Mouse (Mus musculus) right cerebral cortex, postnatal 10 days (tissue): Measurements from ENCODE around the gene Srp68.
A peak's percentile ranks its signal among the peaks of the same experiment; 100 is the strongest.

Experiments
- DNase-seq, 2 experiments: peaks; one replicate each; pipeline ENCODE4 v3.0.0; 2021; ENCODE audit warnings: low spot score in 2 of 2

Gene Srp68

GRCm38 (mm10) chr11:116247502-116248222, 26.4 kb downstream of the Srp68 start:
- DNase-seq: no peak

DNA sequence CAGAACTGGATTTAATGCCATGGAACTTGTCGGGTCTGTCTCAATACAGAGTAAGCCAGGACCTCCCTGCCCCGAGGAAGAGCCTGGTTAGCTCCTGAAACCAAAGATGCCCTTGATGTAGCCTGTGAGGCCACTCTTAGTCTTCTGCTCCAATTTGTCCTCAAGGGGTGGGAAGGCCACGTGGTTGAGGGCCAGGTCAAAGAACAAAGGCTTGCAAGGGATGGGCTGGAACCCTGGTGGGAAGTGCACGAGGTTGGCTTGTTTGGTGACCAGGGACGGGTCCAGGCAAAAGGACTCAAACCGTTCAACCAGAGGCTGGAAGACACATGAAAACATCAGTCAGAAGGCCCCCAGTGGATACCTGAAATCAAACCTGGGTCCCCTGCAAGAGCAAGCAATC, 28.4 kb downstream of the Srp68 start:
- no peak for DNase-seq

DNA sequence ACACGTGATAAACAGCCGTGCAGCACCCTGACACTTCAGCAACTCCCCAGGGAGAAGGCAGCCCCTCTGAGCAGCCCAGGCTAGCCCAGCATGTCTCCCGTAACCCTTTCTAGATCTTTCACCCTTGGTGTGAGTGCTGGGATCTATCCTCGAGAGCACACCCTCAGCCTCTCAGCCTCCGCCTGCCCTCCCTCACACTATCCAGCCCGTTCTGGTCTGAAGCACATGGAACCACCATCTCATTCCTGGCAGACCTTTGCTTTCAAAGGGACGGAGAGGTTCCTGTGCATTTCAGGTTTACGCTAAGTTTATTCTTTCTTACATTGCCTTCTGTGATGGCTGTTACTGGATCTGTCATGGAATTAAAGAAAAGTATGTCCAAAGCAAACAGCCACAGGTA, 29.4 kb downstream of the Srp68 start:
- DNase-seq: no peak

GRCm38 (mm10) chr11:116241744-116242235, 32.2 kb downstream of the Srp68 start:
- DNase-seq: no peak

DNA sequence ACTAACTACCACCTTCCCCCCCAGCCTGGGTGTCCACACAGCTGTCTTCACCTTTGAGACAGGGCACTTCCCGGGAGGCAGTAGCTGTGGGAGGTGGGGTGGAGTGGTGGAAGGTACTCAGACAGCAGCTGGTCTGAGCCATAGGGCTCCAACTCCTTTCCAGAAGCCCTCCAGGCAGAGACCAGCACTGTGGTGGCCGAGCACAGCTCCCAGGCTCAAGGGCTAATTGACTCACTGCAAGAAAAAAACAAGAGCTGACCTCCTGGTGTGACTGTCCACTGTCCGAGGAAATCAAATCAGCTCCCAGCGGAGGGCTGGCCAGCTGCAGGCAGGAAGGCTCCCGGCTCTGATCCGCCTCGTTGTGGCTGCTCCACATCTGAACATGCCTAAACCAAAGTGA, 34.2 kb downstream of the Srp68 start:
- no peak for DNase-seq

DNA sequence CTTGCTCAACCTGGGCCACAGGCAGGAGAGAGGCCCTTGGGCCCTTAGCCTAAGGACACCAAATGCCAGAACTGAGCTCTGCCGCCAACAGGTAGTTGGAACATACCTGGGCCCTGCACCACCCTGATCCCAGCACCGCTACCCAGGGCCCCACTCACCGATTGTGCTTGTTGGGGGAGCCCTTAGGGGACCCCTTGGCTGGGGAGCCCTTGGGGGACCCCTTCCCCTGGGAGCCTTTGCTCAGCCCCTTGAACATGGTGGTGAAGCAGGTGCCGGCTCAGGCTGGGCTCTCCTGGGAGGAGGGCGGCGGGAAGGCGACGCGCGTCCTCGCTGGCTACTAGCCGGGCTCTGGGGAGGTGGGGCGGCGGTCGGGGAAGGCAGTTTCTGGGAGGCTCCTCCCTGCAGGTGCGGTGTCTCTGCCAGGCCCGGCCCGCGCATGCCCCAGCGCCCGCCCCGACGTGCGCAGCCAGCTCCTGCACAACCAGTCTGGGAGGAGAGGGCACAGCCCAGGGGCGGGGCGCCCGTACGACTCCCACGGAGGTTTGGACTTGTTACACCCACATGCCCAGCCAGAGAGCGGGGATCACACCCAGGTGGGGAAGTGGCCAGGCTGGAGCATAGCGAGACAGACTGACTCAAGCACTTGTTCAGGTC, 36.1 kb downstream of the Srp68 start, which contains the start of gene Evpl:
Gene Evpl, minus strand, starts transcription at position 336 of the 654 bp plus-strand sequence.
- no peak for DNase-seq

DNA sequence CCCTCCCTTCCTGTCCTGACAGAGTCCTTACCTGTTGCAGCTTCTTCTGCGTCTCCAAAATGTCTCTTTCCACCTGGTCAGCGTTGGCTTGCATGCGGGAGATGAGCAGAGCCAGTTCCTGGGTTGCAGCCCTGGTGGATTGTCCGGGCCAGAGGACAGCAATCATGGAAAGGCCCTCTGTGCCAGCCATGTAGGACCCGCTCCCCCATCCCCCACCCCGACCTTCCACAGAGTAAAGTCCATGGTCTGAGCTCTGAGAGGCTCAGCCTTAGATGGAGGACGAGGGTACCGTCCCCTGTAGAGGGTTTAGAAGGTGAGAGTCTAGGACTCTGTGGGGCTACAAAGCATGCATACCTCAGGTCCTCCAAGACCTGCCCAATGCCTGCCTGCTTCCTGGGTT, 39.1 kb downstream of the Srp68 start:
- DNase-seq: no peak

DNA sequence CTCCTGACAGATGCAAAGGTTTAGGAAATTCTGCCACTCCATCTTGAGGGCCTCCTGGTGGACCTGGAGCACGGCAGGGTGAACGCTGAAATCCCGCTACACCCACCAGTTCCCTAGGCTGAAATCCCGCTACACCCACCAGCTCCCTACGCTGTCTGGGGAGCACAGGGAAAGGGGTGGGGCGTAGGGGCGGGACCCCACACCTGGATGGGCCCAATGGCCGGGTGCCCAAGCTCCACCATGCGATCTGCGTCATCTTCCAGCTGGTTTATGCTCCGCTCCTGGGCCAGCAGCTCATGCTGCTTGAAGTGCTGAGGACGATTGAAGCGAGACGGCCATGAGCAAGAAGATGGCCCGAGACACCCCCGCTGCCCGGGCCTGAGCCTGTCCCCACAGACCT, 41.6 kb downstream of the Srp68 start:
- DNase-seq: no peak

DNA sequence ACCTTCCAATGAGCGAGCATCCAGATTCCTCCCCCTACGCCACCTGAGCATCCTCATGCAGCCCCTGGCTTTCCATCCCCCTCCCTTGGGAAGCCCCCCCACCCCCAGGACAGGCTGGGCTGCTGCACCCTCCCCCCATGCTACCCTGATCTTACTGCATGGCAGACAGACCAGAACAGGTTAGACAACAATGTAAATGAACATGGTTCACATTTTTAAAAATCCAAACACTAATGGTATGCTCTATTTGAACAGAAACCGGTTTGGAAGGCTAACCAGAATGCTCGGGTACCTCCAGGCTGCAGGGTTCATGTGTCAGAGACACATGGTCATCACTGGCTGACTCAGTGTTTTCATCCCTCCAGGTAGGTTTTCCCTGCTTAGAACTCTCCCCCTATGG, 45.3 kb downstream of the Srp68 start:
- no peak for DNase-seq

DNA sequence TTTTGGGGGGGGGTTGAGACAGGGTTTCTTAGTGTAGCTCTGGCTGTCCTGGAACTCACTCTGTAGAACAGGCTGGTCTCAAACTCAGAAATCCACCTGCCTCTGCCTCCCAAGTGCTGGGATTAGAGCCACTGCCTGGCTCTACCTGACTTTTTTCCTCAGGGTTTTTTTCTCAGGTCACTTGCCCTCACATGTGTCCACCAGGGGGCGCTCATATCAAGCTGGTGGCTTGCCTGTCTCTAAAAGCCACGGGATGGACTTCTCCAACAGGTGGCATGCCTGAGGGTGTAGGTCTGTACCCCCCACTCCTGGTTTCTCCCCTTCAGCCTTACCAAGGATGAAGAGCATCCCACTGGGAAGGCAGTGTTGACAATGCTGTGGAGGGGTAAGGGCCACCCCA, 47.6 kb downstream of the Srp68 start:
- DNase-seq: peak; percentile 48 to 71

- DNase-seq: no peak
These were observed 51.3 kb downstream of the Srp68 start for GRCm38 (mm10) chr11:116222740-116223059.

DNA sequence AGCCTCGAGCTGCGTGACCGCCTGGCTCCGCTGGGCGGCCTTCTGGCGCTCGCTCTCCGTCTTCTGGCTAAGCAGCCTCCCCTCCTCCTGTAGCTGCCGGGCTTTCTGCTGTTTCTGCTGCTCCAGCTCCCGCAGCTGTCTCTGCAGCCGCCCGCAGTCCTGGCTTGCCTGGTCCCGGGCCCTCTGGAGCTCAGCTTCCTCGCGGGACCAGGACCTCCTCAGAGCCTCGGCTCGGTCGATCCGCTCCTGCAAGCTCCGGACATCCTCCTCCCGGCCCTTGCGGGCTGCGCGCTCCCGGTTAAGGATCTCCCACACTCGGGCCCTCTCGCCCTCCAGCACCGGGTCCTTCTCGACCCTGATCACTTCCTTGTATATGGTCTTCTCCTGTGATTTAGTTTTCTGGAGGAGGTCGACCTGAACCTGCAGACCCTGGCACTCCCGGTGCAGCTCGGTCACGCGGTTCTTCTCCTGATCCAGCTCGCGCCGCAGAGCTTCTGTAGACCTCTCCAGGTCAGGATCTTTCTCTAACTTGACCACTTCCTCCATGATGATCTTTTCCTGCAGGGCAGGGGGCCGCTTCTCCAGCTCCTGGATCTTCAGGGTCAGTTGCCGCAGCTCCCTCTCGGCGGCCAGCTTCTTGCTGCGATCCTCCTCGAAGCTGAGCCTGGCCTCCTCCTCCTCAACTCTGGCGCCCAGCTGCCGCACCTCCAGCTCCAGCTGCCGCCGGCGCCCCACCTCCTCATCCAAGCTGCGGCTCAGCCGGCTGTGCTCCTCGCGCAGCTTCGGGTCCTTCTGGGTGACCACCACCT, 51.9 kb downstream of the Srp68 start:
- DNase-seq: no peak

DNA sequence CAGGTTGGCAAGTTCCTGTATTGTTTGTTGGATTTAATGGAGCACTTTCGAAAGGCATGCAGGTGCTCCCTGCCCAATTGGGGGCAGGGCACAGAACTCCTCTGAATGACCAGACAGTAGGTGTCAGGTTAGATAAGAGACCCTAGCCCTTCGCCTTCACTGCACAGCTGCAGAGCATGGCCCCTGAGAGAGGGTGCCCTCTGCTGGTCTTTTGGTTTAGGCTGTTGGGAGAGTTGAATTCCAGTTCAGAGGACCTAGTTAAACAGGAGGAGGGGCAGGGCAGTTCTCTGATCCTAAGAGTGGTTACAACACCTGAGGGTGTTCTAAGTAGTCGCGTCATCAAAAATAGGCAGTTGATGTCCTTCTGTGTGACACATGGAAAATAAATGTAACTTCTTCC, 54.1 kb downstream of the Srp68 start:
- DNase-seq: peak in 1 of 2 experiments; percentile 60

GRCm38 (mm10) chr11:116218737-116219400, 55.1 kb downstream of the Srp68 start:
- DNase-seq: peak; percentile 85 to 91

DNA sequence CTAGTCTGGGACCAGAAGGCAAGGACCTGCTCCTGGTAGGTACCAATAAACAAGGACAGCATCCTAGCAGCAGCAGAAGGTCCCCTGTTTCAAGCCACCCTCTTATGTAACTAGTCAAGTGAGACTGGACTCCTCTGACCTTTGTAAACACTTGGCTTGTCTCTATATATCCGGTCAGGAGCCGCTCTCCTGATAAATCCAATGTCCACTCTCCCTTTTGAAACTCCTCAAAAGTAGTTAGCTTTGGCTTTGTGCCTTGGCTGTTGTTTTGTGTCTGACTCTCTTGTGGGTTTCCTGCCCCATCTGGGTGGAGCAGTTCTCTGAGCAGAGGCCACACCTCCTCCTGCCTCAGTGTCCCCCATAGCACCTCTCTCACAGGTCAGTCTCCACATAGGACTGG, 55.8 kb downstream of the Srp68 start:
- DNase-seq: no peak

DNA sequence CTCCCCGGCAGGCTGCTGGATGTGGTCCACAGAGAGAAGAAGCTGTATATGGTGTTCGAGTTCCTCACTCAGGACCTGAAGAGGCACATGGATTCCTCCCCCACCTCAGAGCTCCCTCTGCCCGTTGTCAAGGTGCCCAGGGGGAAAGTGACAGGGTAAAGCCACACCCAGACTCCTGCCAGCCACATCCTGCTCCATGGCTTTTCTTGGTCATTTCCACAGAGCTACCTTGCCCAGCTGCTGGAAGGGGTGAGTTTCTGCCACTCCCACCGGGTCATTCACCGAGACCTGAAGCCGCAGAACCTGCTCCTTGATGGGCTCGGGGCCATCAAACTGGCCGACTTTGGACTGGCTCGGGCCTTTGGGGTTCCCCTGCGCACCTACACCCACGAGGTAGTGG, 57.5 kb downstream of the Srp68 start:
- DNase-seq: no peak

DNA sequence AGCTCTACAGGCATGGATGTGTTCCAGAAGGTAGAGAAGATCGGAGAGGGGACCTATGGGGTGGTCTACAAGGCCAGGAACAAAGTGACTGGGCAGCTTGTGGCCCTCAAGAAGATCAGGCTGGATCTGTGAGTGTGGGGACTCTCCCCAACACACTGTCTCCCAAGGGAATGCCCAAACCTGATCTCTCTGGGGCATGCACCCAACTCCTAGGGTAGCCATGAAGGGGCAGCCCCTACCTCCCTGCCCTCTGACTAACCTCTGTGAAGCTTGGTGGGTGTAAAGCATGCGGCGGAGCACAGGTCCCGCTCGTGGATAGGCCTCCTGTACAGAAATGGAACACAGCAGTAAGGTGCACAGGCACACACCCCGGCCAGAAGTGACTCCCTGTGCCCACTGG, 58.0 kb downstream of the Srp68 start:
- DNase-seq: no peak

DNA sequence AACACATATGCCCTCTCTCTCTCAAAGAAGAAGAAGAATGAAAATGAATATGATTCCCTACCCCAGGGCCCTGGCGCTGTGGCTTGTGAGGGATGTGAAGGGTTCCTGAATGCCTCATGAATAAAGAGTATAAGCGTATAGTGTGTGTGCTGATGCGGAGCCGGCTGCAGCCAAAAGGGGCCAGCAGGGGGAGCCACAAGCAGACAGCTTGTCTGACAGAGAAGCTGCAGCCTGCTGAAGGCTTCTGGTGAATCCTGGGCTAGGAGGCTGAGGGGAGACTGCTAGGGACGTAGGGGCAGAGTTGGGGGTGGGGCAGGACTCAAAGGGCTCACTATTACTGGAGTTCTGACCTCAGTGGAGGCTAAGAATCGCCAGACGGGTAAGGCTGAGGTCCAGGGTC, 58.8 kb downstream of the Srp68 start:
- DNase-seq: no peak

DNA sequence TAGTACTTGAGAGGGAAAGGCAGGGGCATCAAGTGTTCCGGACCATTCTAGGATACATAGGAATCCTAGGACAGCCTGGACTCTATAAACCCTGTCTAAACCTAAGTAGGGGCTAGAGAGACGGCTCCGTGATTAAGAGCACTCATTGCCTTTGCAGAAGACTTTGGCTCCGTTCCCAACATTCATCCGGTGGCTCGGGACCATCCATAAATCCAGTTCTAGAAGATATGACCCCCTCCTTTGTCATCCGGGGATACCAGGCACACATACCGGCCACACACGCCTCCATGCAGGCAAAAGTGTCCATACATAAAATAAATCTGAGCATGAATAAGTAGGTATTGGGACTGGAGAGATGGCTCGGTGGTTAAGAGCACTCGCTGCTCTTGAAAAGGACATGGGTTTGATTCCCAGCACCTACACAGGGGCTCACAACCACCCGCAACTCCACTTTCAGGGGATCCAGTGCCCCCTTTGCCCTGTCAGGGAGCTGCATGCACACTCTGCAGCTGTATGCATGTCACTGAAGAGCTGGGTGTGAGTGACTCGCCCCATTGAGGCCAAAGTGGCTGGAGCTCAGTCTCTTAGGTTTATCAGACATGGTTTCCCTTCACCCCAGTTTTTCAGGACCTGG, 60.0 kb downstream of the Srp68 start:
- no peak for DNase-seq

DNA sequence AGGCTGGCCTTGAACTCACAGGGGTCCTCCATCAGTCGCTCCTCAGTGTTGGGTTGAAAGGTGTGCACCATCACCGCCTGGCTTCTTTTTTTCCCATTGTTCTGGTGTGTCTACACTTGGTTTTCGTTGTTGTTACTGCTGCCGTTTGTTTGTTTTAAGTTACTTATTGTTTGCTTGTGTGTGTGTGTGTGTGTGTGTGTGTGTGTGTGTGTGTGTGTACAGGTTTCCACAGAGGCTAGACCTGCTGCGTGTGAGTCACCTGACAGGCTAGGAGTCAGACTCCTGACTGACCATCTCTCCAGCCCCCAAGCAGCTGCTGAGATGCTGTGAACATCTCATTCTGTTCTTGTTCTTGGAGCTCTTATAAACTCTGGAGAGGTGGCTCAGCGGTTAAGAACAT, 61.2 kb downstream of the Srp68 start:
- no peak for DNase-seq

GRCm38 (mm10) chr11:116210696-116211095, 63.3 kb downstream of the Srp68 start:
- DNase-seq: no peak

DNA sequence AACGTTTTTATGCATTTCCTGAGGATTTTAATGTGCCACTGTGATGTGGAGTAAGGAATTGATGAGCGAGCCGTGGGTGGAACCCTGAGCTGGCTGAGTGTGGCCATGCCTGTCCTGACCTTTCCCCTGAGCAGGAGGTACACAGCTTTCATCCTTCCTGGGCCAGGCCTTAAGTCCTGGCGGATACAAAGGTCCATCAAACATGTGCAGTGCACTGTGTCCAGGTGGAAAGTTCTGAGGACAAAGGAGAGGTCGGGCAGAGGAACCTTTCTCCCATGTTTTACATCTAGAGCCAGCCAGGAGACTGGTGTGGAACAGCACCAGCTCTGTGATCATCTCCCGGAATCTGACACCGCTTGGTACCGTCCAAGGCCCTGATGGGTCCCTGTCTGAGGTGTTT, 64.8 kb downstream of the Srp68 start:
- DNase-seq: no peak
